Mouse (Mus musculus) ES-E14 (cell line): ENCODE data around the gene Dhrs7b.

ENCODE experiments used
- CHD2 ChIP-seq: IDR thresholded peaks from 2 replicates; pipeline ENCODE4 v1.6.1; 2014; ENCODE audit warnings: mild to moderate bottlenecking, low read depth, low read length, inconsistent platforms
- HCFC1 ChIP-seq: IDR thresholded peaks from 2 replicates; pipeline ENCODE4 v1.6.1; 2012; ENCODE audit warnings: low read length, inconsistent platforms, borderline replicate concordance; ENCODE audit not compliant: insufficient read depth
- MAFK ChIP-seq: IDR thresholded peaks from 2 replicates; pipeline ENCODE4 v1.6.1; 2014; ENCODE audit warnings: mild to moderate bottlenecking, low read depth, low read length, inconsistent platforms; ENCODE audit not compliant: insufficient read depth
- ZC3H11A ChIP-seq: IDR thresholded peaks from 2 replicates; pipeline ENCODE4 v1.6.1; 2012; ENCODE audit warnings: low read depth, mild to moderate bottlenecking, inconsistent platforms, low read length, borderline replicate concordance
- ZNF384 ChIP-seq: IDR thresholded peaks from 2 replicates; pipeline ENCODE4 v1.6.1; 2012; ENCODE audit warnings: low read depth, low read length, inconsistent platforms

- TF ChIP-seq MAFK (no peak), CHD2 (no peak), HCFC1 (no peak), ZNF384 (no peak), ZC3H11A (no peak)
Measured at GRCm38 (mm10) chr11:60864166-60864565, 33.7 kb downstream of the Dhrs7b start.
